Mouse (Mus musculus) neutrophil, adult 65 days (primary cell): ENCODE results near the gene Por. TPM values are rescaled to one million over a fixed set of nuclear protein-coding genes. Genes with fewer than 3 reads are reported as not detected.

Experiments used
- total RNA-seq: library from RNA; stranded (reverse); gene quantifications from 2 replicates; pipeline ENCODE4 v1.2.4, GENCODE M21; 2023

Por gene
- total RNA-seq, result 122 and 139 TPM in 2 replicates

GRCm38 (mm10) chr5:135669741-135670275 is at the start of gene Por:
Por (plus strand) TSS chr5:135670033.

GRCm38 (mm10) chr5:135632117-135632796 is 37.6 kb upstream of the Por start, which contains the start of gene Rhbdd2:
Rhbdd2 (plus strand) TSS chr5:135632618.

GRCm38 (mm10) chr5:135743741-135744609 is 74.1 kb downstream of the Por start, which contains the start of gene Tmem120a:
Tmem120a (minus strand) TSS chr5:135744448.

GRCm38 (mm10) chr5:135777796-135778470 is 108.1 kb downstream of the Por start, which contains the start of gene Styxl1:
Styxl1 (minus strand) TSS chr5:135778385.

GRCm38 (mm10) chr5:135778471-135779445 is 108.9 kb downstream of the Por start, which contains the start of gene Mdh2:
Mdh2 (plus strand) TSS chr5:135778480.

Other genes starting within 250 kb of the Por start
- 33.5 and 37.3 TPM in 2 replicates for gene Hip1, start 124.9 kb upstream of the Por start, total RNA-seq
- gene Ccl26, start 106.5 kb upstream of the Por start, total RNA-seq, result not detected in 2 replicates
- gene Ccl24, start 97.0 kb upstream of the Por start, total RNA-seq, result 0.32 TPM in 1 of 2 replicates, not detected in the other
- 4.6 and 6.9 TPM in 2 replicates for gene Rhbdd2, start 37.4 kb upstream of the Por start, total RNA-seq
- gene Tmem120a, start 74.4 kb downstream of the Por start, total RNA-seq, result 38.9 and 44.9 TPM in 2 replicates
- gene Styxl1, start 108.4 kb downstream of the Por start, total RNA-seq, result 0.60 TPM in 1 of 2 replicates, not detected in the other
- 205 and 300 TPM in 2 replicates for gene Mdh2, start 108.4 kb downstream of the Por start, total RNA-seq
- 0.86 TPM in 1 of 2 replicates, not detected in the other for gene Srrm3, start 136.9 kb downstream of the Por start, total RNA-seq
- gene Hspb1, start 217.9 kb downstream of the Por start, total RNA-seq, result not detected in 2 replicates